Mouse (Mus musculus) kidney, adult 2 months (tissue): ENCODE measurements around the gene Galnt6.

ENCODE experiments used
- CTCF ChIP-seq: fragments of 200-500 bp; conservative IDR thresholded peaks from 2 replicates; pipeline ENCODE4 v1.5.1; 2011; ENCODE audit warnings: low read depth, mild to moderate bottlenecking, control low read depth, low read length, moderate library complexity, mixed read lengths; ENCODE audit not compliant: insufficient read depth, insufficient read length
- POLR2A ChIP-seq: fragments of 200-500 bp; IDR thresholded peaks from one replicate; pipeline ENCODE4 v1.6.1; 2011; ENCODE audit warnings: low read depth, low read length, control low read depth

DNA sequence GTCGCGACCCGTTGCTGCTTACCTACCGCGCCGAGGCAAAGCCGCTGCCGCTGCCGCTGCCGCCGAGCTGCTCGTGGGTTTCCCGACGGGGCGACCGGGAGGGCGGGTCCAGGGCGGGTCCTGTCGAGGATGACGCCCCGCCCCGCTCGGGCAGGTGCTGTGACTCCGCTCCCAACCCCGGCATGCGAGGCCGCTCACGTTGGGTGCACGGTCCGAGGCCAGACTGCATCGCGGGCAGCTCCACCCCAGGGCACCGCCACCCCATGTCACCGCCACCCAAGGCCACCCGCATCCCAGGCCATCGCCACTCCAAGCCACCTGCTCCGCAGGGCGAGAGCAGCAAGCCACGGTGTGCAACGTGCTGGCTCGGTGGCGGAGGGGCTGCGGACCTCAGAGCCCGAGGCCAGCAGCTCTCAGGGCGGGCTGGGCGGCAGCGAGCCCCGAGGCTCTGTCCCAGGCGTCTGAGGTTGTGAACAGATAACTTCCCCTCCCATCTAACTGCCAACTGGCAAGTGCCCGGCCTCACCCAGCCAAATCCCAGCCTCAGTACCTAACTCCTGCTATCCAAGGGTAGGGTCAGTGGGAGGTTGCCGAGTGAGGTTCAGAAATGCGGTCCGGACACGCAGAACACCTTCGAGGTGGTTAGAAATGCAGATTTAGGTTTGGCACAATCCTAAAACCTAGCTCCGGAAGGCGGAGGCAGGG lies at the start of gene Galnt6:
- TF ChIP-seq CTCF (no peak), POLR2A (no peak)
